Mouse (Mus musculus) hindbrain, embryonic 13.5 days (tissue): Measurements from ENCODE around the gene 1500009L16Rik. TPM values are rescaled to one million over a fixed set of nuclear protein-coding genes. Genes with fewer than 3 reads are reported as not detected.

ENCODE experiments used
- ATAC-seq: fragments of 200-750 bp; cut with Nextera tagmentation; 2 replicates; pipeline ENCODE4 v1.8.0; 2017; ENCODE audit warnings: moderate TSS enrichment; ENCODE audit not compliant: low FRiP score
- H3K27ac ChIP-seq: fragments of 300-500 bp; sonication (generic); 2 replicates; pipeline ENCODE4 v1.5.1; 2015; ENCODE audit warnings: inconsistent platforms, mild to moderate bottlenecking, moderate library complexity
- H3K27me3 ChIP-seq: fragments of 300-500 bp; sonication (generic); 2 replicates; pipeline ENCODE4 v1.6.1; 2015; ENCODE audit warnings: mild to moderate bottlenecking, inconsistent platforms
- H3K36me3 ChIP-seq: fragments of 300-500 bp; sonication (generic); 2 replicates; pipeline ENCODE4 v1.6.1; 2015; ENCODE audit warnings: mild to moderate bottlenecking, inconsistent platforms
- H3K4me1 ChIP-seq: fragments of 300-500 bp; sonication (generic); replicated peaks from 2 replicates; pipeline ENCODE4 v1.6.1; 2015; ENCODE audit warnings: inconsistent platforms
- H3K4me2 ChIP-seq: fragments of 300-500 bp; sonication (generic); 2 replicates; pipeline ENCODE4 v1.6.1; 2015; ENCODE audit warnings: inconsistent platforms, mild to moderate bottlenecking, moderate library complexity
- H3K4me3 ChIP-seq: fragments of 300-500 bp; sonication (generic); 2 replicates; pipeline ENCODE4 v1.5.1; 2015; ENCODE audit warnings: mild to moderate bottlenecking, inconsistent platforms
- H3K9ac ChIP-seq: fragments of 300-500 bp; sonication (generic); 2 replicates; pipeline ENCODE4 v1.6.1; 2015; ENCODE audit warnings: mild to moderate bottlenecking, inconsistent platforms
- H3K9me3 ChIP-seq: fragments of 300-500 bp; sonication (generic); 2 replicates; pipeline ENCODE4 v1.6.1; 2016; ENCODE audit warnings: inconsistent platforms
- WGBS: fragments of 180-500 bp; shearing (Covaris S2); methylation state at CpG from one replicate; pipeline ENCODE4 v1.1.7; 2015; 5-methylcytosine and 5-hydroxymethylcytosine counted together
- polyA plus RNA-seq: library from polyadenylated mRNA; unstranded; fragments of >200 nt; fragmentation: Nextera tagmentation; extraction: Ambion mirVana; gene quantifications from 2 replicates; pipeline ENCODE4 v1.2.1, GENCODE M21; 2015

1500009L16Rik gene
- polyA plus RNA-seq, 1 experiment from 2014 or later: 62.4 TPM

DNA sequence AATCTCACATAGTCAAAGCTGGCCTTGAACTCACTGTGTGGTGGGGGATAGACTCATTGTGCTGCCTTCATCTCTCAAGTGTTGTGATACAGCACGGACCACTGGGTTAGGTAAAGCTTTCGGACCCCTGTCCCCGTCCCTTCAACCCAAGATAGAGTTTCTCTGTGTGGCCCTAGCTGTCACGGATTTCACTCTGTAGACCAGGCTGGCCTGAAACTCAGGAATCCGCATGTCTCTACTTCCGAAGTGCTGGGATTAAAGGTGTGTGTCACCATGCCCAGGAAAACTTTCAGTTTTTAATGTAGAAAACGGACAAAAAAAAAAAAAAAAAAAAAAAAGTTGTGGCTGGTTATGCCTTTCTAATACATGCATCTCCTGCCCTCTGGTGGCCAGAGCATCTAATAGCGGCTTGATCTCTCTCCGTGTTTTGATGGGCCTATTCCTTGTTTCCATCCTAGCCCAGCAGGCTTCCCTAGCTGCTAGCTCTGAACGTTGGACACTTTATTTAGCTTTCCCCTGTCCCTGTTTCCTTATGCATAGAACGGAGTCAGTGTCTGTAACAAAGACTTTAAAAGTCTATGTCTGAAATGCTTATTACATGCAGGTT is 53.7 kb downstream of the 1500009L16Rik start:
- Histone ChIP-seq H3K9ac (no peak overlapping the region), H3K27ac (no peak overlapping the region), H3K4me3 (no peak overlapping the region), H3K27me3 (no peaks in the 10 kb centered on the region), H3K4me2 (no peak overlapping the region), H3K9me3 (0 out of 2 replicates have a peak, but pooled peaks cover 6% of the 10 kb centered on the region), H3K36me3 (no peaks in the 10 kb centered on the region), H3K4me1 (no peaks in the 10 kb centered on the region)
- ATAC-seq: no peak
- whole genome bisulfite sequencing: 46% methylated on average over 11 of the region's 11 CpGs

DNA sequence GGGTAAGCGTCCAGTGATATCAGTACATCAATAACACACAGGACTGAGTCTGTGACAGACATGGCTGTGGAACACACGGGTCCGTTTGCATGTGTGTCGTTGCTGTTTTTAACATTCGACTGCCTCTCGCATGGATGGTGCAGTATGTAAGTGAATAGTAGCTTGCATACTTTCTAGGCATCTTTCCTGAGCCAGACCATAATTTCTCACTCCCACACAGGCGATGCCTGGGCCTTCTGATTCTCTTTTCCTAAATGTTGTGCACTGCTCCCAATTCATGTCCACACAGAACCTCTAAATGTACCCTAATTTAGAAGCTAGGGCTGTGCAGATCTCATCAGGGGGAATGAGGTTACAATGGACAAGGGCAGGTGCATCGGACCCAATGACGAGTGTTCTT is 54.6 kb downstream of the 1500009L16Rik start:
- no peak overlapping the region for H3K4me3 ChIP-seq
- no peaks in the 10 kb centered on the region for H3K27me3 ChIP-seq
- H3K9me3 ChIP-seq: 0 out of 2 replicates have a peak, but pooled peaks cover 6% of the 10 kb centered on the region
- no peak overlapping the region for H3K9ac ChIP-seq
- H3K36me3 ChIP-seq: no peaks in the 10 kb centered on the region
- ATAC-seq: no peak
- no peak overlapping the region for H3K4me2 ChIP-seq
- no peak overlapping the region for H3K27ac ChIP-seq
- 87% methylated on average over 9 of the region's 9 CpGs for WGBS
- H3K4me1 ChIP-seq: no peaks in the 10 kb centered on the region

DNA sequence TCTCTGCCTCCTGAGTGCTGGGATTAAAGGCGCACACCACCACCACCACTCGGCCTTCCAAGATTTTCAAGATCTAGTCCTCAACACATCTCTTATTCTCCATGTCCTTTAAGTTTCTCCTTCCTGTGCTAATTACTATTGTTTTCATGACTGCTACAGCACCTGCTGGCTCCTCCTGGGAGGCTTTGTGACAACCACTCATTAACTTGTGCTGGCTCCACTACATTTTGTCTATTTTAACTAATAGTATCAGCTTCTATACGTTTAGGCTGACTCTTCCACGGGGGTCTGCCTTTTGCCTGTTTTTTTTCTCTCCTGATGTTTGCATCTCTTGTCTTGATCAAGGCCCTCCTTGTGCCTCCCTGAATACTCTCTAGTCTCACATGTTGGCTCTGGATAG is 59.2 kb downstream of the 1500009L16Rik start:
- Histone ChIP-seq H3K4me3 (no peak overlapping the region), H3K27me3 (no peaks in the 10 kb centered on the region), H3K4me1 (no peaks in the 10 kb centered on the region), H3K9me3 (0 out of 2 replicates have a peak, but pooled peaks cover 6% of the 10 kb centered on the region), H3K9ac (no peak overlapping the region), H3K4me2 (no peak overlapping the region), H3K27ac (no peak overlapping the region), H3K36me3 (no peaks in the 10 kb centered on the region)
- 94% methylated on average over 4 of the region's 4 CpGs for WGBS
- ATAC-seq: no peak

GRCm38 (mm10) chr10:83782371-83783120 is 59.9 kb downstream of the 1500009L16Rik start:
- no peak for ATAC-seq
- WGBS: 84% methylated on average over 10 of the region's 10 CpGs
- Histone ChIP-seq H3K27ac (no peak overlapping the region), H3K9ac (no peak overlapping the region), H3K36me3 (no peaks in the 10 kb centered on the region), H3K9me3 (0 out of 2 replicates have a peak, but pooled peaks cover 6% of the 10 kb centered on the region), H3K4me3 (no peak overlapping the region), H3K4me1 (no peaks in the 10 kb centered on the region), H3K27me3 (no peaks in the 10 kb centered on the region), H3K4me2 (no peak overlapping the region)

DNA sequence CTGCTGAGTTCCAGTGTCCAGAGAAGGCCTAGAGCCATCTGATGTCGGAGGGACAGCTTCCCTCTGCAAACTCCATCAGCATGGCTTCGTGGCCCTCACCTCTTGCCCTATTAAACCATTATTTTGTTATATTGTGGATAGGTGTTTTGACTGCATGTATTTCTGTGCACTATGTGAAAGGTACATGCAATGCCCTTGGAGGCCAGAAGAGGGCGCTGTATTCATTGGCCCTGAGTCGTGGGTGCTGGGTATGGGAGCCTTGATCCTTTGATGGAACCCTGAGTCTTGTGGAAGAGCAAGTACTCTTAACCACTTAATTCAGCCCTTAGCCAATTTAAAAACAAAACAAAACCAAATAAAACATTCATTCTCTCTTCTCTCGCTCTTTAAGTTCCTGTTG is 62.3 kb downstream of the 1500009L16Rik start:
- 37% methylated on average over 5 of the region's 5 CpGs for WGBS
- H3K27ac ChIP-seq: no peak overlapping the region
- H3K9ac ChIP-seq: no peak overlapping the region
- H3K4me1 ChIP-seq: no peaks in the 10 kb centered on the region
- no peak for ATAC-seq
- no peaks in the 10 kb centered on the region for H3K27me3 ChIP-seq
- no peaks in the 10 kb centered on the region for H3K9me3 ChIP-seq
- H3K4me3 ChIP-seq: no peak overlapping the region
- no peaks in the 10 kb centered on the region for H3K36me3 ChIP-seq
- no peak overlapping the region for H3K4me2 ChIP-seq

DNA sequence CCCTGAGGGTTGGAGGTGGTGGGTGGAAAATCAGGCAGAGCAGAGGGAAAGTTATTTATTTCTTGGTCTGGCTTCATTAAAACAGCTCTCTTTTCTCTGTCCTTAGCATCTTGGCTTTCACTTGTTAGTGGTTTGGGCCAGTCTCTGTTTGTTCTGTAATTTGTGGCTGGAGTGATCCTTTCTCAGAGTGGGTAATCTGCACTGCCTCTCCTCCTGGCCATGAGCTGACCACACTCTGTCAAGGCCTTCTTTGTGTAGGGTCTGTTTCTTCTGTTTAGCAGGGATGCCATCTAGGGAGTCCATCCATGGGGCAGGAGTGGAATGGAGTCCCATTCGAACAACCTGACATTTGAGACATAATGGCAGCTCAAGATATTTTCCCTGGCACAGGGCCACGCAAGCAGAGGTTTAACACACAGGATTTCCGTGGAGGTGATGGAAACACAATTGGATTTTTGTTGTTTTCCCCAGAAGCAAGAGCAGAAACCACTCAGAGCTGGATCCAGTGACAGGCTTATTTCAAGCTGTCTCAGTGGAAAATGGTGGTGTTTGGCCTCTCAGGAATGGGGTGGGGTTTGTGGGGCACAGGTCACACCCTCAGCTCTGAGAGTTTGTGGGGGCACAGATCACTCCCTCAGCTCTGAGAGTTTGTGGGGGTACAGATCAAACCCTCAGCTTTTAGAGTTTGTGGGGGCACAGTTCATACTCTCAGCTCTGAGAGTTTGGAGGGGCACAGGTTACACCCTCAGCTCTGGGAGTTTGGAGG is 63.1 kb downstream of the 1500009L16Rik start:
- Histone ChIP-seq H3K4me1 (no peaks in the 10 kb centered on the region), H3K4me3 (no peak overlapping the region), H3K9ac (no peak overlapping the region), H3K27me3 (no peaks in the 10 kb centered on the region), H3K27ac (no peak overlapping the region), H3K36me3 (no peaks in the 10 kb centered on the region), H3K9me3 (no peaks in the 10 kb centered on the region), H3K4me2 (no peak overlapping the region)
- 66% methylated on average over 3 of the region's 3 CpGs for WGBS
- no peak for ATAC-seq

GRCm38 (mm10) chr10:83795088-83795487 is 72.4 kb downstream of the 1500009L16Rik start:
- H3K4me2 ChIP-seq: no peak overlapping the region
- H3K27me3 ChIP-seq: no peaks in the 10 kb centered on the region
- no peak for ATAC-seq
- no peak overlapping the region for H3K9ac ChIP-seq
- H3K4me3 ChIP-seq: no peak overlapping the region
- H3K4me1 ChIP-seq: no peaks in the 10 kb centered on the region
- no peaks in the 10 kb centered on the region for H3K36me3 ChIP-seq
- no peak overlapping the region for H3K27ac ChIP-seq
- H3K9me3 ChIP-seq: no peaks in the 10 kb centered on the region

GRCm38 (mm10) chr10:83795500-83795899 is 72.8 kb downstream of the 1500009L16Rik start:
- 94% methylated on average over 4 of the region's 4 CpGs for WGBS

GRCm38 (mm10) chr10:83804021-83804420 is 81.4 kb downstream of the 1500009L16Rik start:
- no peak overlapping the region for H3K4me2 ChIP-seq
- H3K9ac ChIP-seq: no peak overlapping the region
- peaks cover 15% of the 10 kb centered on the region for H3K4me1 ChIP-seq
- no peak for ATAC-seq
- H3K4me3 ChIP-seq: no peak overlapping the region
- H3K9me3 ChIP-seq: no peaks in the 10 kb centered on the region
- H3K36me3 ChIP-seq: no peaks in the 10 kb centered on the region
- WGBS: 72% methylated on average over 6 of the region's 6 CpGs
- no peaks in the 10 kb centered on the region for H3K27me3 ChIP-seq
- H3K27ac ChIP-seq: no peak overlapping the region

More at GRCm38 (mm10) chr10:83795500-83795899, 72.8 kb downstream of the 1500009L16Rik start:
- Histone ChIP-seq H3K4me3 (no peak overlapping the region), H3K4me1 (no peaks in the 10 kb centered on the region), H3K4me2 (no peak overlapping the region), H3K27ac (no peak overlapping the region), H3K27me3 (no peaks in the 10 kb centered on the region), H3K36me3 (no peaks in the 10 kb centered on the region), H3K9me3 (no peaks in the 10 kb centered on the region), H3K9ac (no peak overlapping the region)
- ATAC-seq: no peak

DNA sequence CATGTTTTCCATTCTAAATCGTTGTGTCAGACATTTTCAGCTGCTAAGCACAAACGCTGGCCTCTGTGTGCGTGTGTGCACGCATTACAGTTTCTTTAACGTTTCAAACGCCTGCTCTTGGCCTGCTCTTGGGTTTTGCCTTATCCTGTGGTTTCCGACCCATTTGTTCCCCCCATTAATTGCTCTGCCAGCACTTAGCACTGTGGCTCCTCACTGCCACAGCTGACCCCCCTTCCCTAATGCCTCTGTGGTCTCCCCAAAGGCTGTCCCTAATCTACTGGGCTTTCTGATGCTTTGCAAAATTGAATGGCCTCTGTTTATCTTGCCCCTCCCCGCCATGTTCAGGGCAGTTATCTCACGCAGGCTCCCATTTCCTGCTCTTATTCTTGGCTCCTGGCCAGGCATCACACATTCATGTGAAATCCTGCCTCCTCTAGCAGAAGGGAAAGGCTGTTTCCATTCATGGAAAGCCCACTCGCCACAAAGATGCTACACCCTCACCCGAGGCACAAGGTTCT is 82.6 kb downstream of the 1500009L16Rik start:
- Histone ChIP-seq H3K4me1 (peaks cover 15% of the 10 kb centered on the region), H3K4me3 (no peak overlapping the region), H3K4me2 (peak overlapping the region; percentile 19; the same call in 1 of the 2 replicates), H3K27me3 (no peaks in the 10 kb centered on the region), H3K27ac (peak overlapping the region; percentile 58), H3K9me3 (no peaks in the 10 kb centered on the region), H3K9ac (no peak overlapping the region), H3K36me3 (no peaks in the 10 kb centered on the region)
- 0 out of 2 replicates have a peak, but pooled peaks have one; percentile 24 for ATAC-seq
- WGBS: 40% methylated on average over 11 of the region's 11 CpGs

- 77% methylated on average over 8 of the region's 8 CpGs for WGBS
- ATAC-seq: no peak
- no peak overlapping the region for H3K4me3 ChIP-seq
Measured at GRCm38 (mm10) chr10:83807251-83807650, 84.6 kb downstream of the 1500009L16Rik start.

More at GRCm38 (mm10) chr10:83807251-83807650, 84.6 kb downstream of the 1500009L16Rik start:
- H3K9ac ChIP-seq: no peak overlapping the region
- no peaks in the 10 kb centered on the region for H3K36me3 ChIP-seq
- H3K27ac ChIP-seq: no peak overlapping the region
- H3K4me2 ChIP-seq: no peak overlapping the region
- H3K27me3 ChIP-seq: no peaks in the 10 kb centered on the region
- H3K9me3 ChIP-seq: no peaks in the 10 kb centered on the region
- peaks cover 15% of the 10 kb centered on the region for H3K4me1 ChIP-seq
